18 mouse cellular contexts compared by ENCODE assay signal in genomic region chr9:72497171-72497570, GRCm38 (mm10).
"Had no signal": no experiment of that assay in that cellular context is flagged by ENCODE, and none has a peak within 500 bp of the region (broad histone marks: within the 10 kb centered on the region; RNA-seq: fewer than 3 reads in every experiment).

No protein-coding gene starts in this region.

- H3K27me3 ChIP-seq: kidney, embryonic 15.5 days; limb, embryonic 12.5 days; liver, embryonic 13.5 days; midbrain, embryonic 13.5 days; neural tube, embryonic 12.5 days had no signal

- H3K27ac ChIP-seq: kidney, embryonic 15.5 days; limb, embryonic 12.5 days; liver, embryonic 13.5 days; midbrain, embryonic 13.5 days; neural tube, embryonic 12.5 days; stomach, postnatal 0 days had no signal

- H3K36me3 ChIP-seq: kidney, embryonic 15.5 days; limb, embryonic 12.5 days; liver, embryonic 13.5 days; midbrain, embryonic 13.5 days; neural tube, embryonic 12.5 days had no signal

- H3K4me3 ChIP-seq: kidney, embryonic 15.5 days; limb, embryonic 12.5 days; liver, embryonic 13.5 days; midbrain, embryonic 13.5 days; neural tube, embryonic 12.5 days had no signal

- ATAC-seq: liver, postnatal 0 days; lung, postnatal 0 days; midbrain, embryonic 13.5 days had no signal

- H3K4me2 ChIP-seq: kidney, embryonic 15.5 days; limb, embryonic 12.5 days; liver, embryonic 13.5 days; midbrain, embryonic 13.5 days; neural tube, embryonic 12.5 days had no signal

- H3K9me3 ChIP-seq: kidney, embryonic 15.5 days; limb, embryonic 12.5 days; liver, embryonic 13.5 days; midbrain, embryonic 13.5 days; neural tube, embryonic 12.5 days had no signal

- H3K9ac ChIP-seq: kidney, embryonic 15.5 days; limb, embryonic 12.5 days; liver, embryonic 13.5 days; liver, postnatal 0 days; midbrain, embryonic 13.5 days; neural tube, embryonic 12.5 days had no signal

- DNase-seq: kidney, adult 2 months; kidney, postnatal 14 days; layer of hippocampus, adult 9-11 months; layer of hippocampus, postnatal 36 days; liver; liver, embryonic 13.5 days; liver, postnatal 0 days; lung, postnatal 36 days; right cerebral cortex, adult 18-20 months; right cerebral cortex, postnatal 25 days; thymus, adult 18-20 months; thymus, postnatal 25 days had no signal
